Mouse (Mus musculus): ENCODE results near the gene Ccr10. TPM values are rescaled to one million over a fixed set of nuclear protein-coding genes. Genes with fewer than 3 reads are reported as not detected.
A peak's percentile ranks its signal among the peaks of the same experiment; 100 is the strongest.

Gene Ccr10
- total RNA-seq (2021) = not detected
- long read RNA-seq, experiment 1 = 0 reads
- long read RNA-seq, experiment 2 = 0 reads

- no peak for DNase-seq
- intact Hi-C loops (cut with DNase I) = loop anchor here (5.0 kb wide), 3 partner anchors 93 to 283 kb away; partner anchors contain the start of gene Coasy
- peak within 1 kb of the TSS; percentile 93 for H3K27ac ChIP-seq
- peak within 1 kb of the TSS; percentile 71 for H3K4me3 ChIP-seq
- TF ChIP-seq CTCF (IDR thresholded peaks at IDR 0.05) = peak; percentile 64
Measured at GRCm38 (mm10) chr11:101174851-101175628, at the start of gene Ccr10. Ccr10 (minus strand) TSS chr11:101175443.

DNA sequence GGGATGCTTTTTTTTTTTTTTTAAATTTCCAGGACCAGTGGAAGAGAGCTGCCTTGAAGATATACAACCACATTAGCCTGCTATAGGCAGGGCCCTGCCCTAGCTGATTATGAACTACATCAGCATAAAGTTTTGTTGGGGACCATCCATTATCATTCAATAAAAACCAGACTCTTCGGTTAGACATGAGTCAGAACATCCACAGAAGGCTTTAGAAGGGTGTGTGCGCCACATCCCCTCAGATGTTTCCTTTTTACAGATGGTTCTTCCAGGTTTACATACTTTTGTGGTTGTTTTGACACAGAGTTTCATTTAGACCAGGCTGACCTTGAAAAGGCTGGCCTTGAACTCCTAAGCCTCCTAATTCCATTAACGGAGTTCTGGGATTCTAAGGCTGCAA lies 49.1 kb upstream of the Ccr10 start:
- intact Hi-C loops (cut with DNase I) = no loop called here
- TF ChIP-seq CTCF (IDR thresholded peaks at IDR 0.05) = no peak
- peak overlapping the region; percentile 94 for H3K27ac ChIP-seq
- H3K4me3 ChIP-seq = peak overlapping the region; percentile 94
- no peak for DNase-seq

DNA sequence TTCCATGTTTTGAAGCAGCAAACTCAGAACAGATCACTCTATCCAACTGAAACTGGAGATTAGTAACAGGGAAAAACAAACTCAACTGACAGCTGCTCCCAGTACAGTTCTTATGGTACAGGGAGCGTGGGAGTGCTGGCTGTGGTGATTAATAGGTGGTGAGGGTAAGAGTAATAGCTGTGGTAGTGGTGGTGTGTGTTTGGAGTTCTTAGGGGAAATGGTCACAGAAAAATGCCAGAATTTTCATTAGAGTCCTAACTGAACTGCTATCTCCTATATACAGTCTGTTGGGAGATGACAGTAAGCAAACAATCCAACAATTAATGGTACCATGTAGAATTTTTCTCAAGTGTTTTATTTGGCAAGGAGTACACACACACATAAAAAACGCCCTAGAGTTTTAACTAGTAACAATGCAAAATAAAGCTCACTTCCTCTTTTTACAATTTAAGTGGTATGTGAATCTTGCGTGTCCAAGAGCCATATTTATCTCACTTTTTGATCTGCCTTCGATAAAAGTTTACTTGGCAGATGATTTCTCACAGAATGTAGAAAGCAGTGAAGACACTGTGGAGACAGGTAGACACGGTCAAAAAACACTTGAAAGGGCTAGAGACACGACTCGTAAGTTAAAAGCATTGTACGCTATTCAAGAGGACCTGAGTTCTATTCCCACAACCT lies 46.2 kb upstream of the Ccr10 start:
- intact Hi-C loops (cut with DNase I) = no loop called here
- no peak for DNase-seq
- Histone ChIP-seq H3K27ac (peak overlapping the region; percentile 49), H3K4me3 (no peak overlapping the region)
- TF ChIP-seq CTCF (IDR thresholded peaks at IDR 0.05) = no peak

- no peak overlapping the region for H3K4me3 ChIP-seq
- no peak for DNase-seq
- no peak for TF ChIP-seq CTCF (IDR thresholded peaks at IDR 0.05)
- intact Hi-C loops (cut with DNase I) = no loop called here
- H3K27ac ChIP-seq = peak overlapping the region; percentile 49
Measured at GRCm38 (mm10) chr11:101220853-101221252, 45.6 kb upstream of the Ccr10 start.

DNA sequence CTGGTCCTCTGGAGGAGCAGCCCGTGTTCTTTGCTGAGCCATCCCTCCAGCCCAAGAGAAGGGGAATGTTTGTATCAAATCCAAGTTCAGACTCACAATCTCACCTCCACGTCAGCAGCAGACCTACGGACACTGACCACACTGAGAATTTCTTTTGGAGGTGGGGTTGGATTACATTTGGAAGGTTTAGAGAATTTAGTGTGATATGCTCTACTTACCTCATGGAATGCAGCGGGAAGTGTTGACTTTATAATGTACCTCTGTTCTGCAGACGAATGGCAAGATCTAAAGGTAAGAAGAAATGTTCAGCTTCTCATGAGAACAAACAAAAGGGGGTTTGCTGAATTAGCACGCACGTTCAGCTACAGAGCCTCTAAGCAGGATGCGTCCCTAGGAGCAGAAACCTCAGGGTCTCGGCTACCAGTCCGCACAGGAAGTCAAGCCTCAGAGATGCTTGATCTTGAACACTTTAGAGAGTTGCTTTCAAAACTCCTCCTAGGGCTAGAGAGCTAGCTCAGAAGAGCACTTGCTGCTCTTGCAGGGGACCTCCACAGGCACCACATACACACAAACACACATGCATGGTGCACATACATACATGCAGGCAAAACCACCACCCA lies 43.3 kb upstream of the Ccr10 start:
- Histone ChIP-seq H3K4me3 (no peak overlapping the region), H3K27ac (no peak overlapping the region)
- intact Hi-C loops (cut with DNase I) = no loop called here
- no peak for TF ChIP-seq CTCF (IDR thresholded peaks at IDR 0.05)
- no peak for DNase-seq

DNA sequence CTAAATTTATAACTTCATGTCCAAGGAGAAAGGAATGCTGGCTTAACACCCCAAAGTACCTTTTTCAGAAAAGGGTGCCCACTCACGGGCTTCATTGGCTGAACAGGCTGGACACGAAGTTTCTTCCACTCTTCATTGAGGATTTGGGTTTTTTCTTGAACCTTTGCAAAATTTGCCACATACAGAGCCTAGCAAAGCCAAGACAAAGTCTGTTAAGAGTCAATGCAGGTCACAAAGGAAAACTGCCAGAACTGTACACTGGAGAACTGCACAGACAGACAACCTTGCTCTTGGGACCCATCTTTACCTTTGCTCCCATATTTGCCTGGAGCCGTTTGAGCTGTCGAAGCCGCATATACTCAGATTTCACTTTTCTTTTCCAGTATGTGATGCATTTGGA lies 41.7 kb upstream of the Ccr10 start:
- DNase-seq = no peak
- Histone ChIP-seq H3K27ac (no peak overlapping the region), H3K4me3 (no peak overlapping the region)
- intact Hi-C loops (cut with DNase I) = no loop called here
- TF ChIP-seq CTCF (IDR thresholded peaks at IDR 0.05) = no peak

GRCm38 (mm10) chr11:101211970-101212369 lies 36.7 kb upstream of the Ccr10 start:
- intact Hi-C loops (cut with DNase I) = loop anchor here (1.0 to 2.0 kb wide), 3 partner anchors 36 to 183 kb away; partner anchors contain the start of gene Becn1
- Histone ChIP-seq H3K4me3 (no peak overlapping the region), H3K27ac (0 out of 2 replicates have a peak overlapping the region, but pooled peaks have one; percentile 13)
- TF ChIP-seq CTCF (IDR thresholded peaks at IDR 0.05) = peak; percentile 79
- DNase-seq = no peak

DNA sequence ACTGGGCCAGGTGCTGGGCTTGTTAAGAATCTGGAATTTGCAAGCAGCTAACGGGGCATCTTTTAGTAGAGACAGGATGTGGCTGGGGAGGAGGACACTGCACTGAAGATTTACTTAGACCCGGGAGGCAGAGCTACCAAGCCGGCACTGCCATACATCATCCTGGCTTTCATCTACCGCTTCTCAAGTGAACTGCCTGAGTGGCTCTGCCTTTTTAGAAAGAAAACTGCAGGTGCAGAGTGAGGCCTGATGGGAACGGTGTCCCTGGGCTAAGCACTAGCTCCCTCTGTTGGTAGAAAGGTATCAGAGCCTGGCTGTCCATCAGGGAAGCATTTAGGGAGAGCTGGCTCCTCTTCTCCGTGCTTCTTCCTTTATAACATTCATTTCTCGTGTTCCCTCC lies 25.7 kb upstream of the Ccr10 start:
- peak; percentile 80 for TF ChIP-seq CTCF (IDR thresholded peaks at IDR 0.05)
- H3K27ac ChIP-seq = no peak overlapping the region

GRCm38 (mm10) chr11:101199555-101199954 lies 24.3 kb upstream of the Ccr10 start:
- intact Hi-C loops (cut with DNase I) = no loop called here
- Histone ChIP-seq H3K27ac (no peak overlapping the region), H3K4me3 (no peak overlapping the region)
- no peak for TF ChIP-seq CTCF (IDR thresholded peaks at IDR 0.05)
- DNase-seq = no peak

More for the DNA sequence above, 25.7 kb upstream of the Ccr10 start:
- H3K4me3 ChIP-seq = no peak overlapping the region
- DNase-seq = no peak
- intact Hi-C loops (cut with DNase I) = no loop called here

- no peak for DNase-seq
- TF ChIP-seq CTCF (IDR thresholded peaks at IDR 0.05) = no peak
- peak overlapping the region; percentile 43 for H3K27ac ChIP-seq
- intact Hi-C loops (cut with DNase I) = no loop called here
- H3K4me3 ChIP-seq = no peak overlapping the region
Measured at GRCm38 (mm10) chr11:101196175-101196574, 20.9 kb upstream of the Ccr10 start.

DNA sequence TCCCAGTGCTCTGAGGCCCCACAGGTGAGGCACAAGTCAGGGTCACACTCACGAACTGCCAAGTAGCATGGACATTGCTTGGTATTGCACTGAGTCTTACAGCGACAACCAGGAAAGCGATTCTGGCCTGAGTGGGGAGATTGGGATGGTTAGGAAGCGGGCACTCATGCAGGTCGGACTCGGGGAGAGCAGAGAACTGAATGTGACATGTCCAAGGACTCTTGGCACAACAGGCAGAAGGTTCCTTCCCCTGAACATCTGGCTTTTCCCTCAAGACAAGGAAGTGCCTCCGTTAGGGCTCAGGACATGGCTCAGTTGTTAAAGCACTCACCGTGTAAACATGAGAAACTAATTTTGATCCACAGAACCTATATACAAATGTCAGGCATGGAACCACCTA lies 20.3 kb upstream of the Ccr10 start:
- TF ChIP-seq CTCF (IDR thresholded peaks at IDR 0.05) = no peak
- no peak for DNase-seq
- peak overlapping the region; percentile 43 for H3K27ac ChIP-seq
- no peak overlapping the region for H3K4me3 ChIP-seq
- intact Hi-C loops (cut with DNase I) = no loop called here

DNA sequence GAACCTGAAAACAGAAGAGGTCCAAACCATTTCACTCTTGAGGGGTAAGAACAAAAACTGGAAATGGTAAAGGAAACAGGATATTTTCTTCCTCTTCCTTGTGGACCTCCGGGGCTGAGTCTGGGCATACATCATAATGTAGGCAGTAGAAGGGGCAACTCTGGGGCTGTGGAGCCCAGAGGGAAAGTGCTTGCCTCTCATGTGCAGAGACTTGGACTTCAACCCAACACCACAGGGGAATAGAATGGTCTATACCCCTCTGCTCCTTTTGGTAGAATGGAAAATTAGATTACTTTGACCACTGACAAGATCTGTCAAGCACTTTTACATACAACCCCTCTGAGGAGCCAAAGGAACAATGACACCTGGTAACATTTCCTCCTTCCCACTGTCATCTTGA lies 19.9 kb upstream of the Ccr10 start:
- intact Hi-C loops (cut with DNase I) = no loop called here

DNA sequence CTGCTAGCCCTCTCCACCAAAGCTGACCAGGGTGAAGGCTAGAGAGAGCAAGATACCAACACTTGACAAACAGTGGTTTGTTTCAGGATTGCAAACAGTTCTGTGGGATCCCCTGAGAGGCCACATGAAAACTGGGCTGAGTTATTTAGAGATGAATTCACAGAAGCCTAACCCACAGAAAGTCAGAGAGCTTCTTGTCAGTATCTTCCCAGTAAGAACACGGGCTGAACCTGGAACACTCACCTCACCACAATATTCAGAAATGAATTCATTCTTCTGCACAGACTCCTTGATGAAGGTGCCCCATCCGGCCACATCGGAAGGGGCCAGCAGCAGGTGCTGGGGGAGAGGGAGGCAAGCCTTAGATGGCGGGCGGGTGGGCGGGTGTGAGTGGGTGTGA lies 19.4 kb upstream of the Ccr10 start:
- no peak for TF ChIP-seq CTCF (IDR thresholded peaks at IDR 0.05)
- no peak overlapping the region for H3K4me3 ChIP-seq
- intact Hi-C loops (cut with DNase I) = no loop called here
- H3K27ac ChIP-seq = no peak overlapping the region
- no peak for DNase-seq

More for the DNA sequence above, 19.9 kb upstream of the Ccr10 start:
- H3K4me3 ChIP-seq = no peak overlapping the region
- TF ChIP-seq CTCF (IDR thresholded peaks at IDR 0.05) = no peak
- peak overlapping the region; percentile 43 for H3K27ac ChIP-seq
- DNase-seq = no peak

Measured in gastrocnemius, adult 2 months (tissue).